Mouse (Mus musculus) G1E (cell line): ENCODE data around the gene Paxx.

Source experiments
- CTCF ChIP-seq: IDR thresholded peaks from 2 replicates; pipeline ENCODE4 v1.5.1; 2012; ENCODE audit warnings: low read depth, low read length, inconsistent platforms, mixed read lengths
- TAL1 ChIP-seq: conservative IDR thresholded peaks from 2 replicates; pipeline ENCODE4 v1.6.1; 2012; ENCODE audit warnings: low read depth, low read length, inconsistent platforms, mixed read lengths

DNA sequence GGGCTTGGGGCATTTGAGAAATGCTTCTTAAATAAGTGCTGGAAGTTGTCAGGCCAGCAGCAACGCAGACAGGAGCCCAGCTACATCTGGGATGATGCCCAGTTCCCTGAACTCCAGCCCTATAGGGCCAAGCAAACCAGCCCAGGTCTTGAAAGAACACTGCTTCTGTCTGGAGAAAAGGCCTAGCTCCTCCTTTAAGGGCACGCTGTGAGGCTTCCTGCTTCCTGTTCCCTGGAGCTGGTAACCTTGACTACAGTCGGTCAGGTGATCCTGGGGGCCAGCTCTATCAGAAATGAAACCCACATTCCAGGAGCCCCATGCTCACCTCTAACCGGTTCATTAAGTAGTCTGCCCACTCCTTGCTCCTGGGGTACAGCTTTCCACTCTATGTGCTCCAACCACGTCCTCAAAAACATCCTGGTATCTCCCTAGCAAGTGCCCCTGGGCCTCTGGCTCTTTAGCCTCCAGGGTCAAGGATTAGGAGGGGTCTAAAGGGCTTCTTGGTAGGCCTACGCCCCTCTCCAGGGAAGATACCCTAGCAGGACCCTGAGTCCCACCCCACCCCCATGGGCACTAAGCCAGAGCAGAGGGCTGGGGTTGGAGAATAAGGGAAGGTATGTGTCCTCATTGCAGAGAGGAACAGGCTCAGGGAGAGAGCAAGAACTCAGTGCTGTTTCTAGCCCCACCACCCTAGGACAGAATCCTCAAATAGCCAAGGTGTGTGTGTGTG lies 37.1 kb upstream of the Paxx start:
- TF ChIP-seq CTCF, result no peak
- no peak for TF ChIP-seq TAL1
